Mouse (Mus musculus): ENCODE data around the gene Ppt1.

DNA sequence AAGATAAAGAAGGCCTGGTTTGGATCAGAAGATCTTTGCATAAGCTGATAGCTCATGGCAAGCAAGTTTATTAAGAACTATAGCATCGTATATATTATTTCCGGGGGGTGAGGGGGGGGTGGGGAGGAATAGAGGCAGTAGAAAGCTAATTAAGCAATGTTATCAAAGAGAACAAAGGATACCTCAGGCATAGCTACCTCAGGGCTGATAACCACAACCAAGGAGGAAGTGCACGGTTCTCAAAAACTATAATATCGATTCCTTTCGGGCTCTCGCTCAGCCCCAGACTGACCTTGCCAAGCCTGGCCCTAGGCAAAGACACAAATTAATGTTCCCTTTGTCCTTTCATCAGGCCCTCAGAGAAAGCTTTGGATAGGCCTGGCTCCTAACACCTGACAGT is 6.7 kb upstream of the Ppt1 start:
- TF ChIP-seq POLR2A (IDR thresholded peaks at IDR 0.05; ENCODE audit: borderline replicate concordance, low read depth, low read length) (no peak), CTCF (IDR thresholded peaks at IDR 0.05; ENCODE audit: low read depth, low read length) (no peak)
